Mouse (Mus musculus) hindbrain, embryonic 15.5 days (tissue): ENCODE measurements around the gene Olfr142. TPM values are rescaled to one million over a fixed set of nuclear protein-coding genes. Genes with fewer than 3 reads are reported as not detected.
"Not testable (repeated sequence)": the region's sequence is repeated elsewhere in the genome, so short reads cannot be mapped to it uniquely, and the experiment has no call there.

ENCODE experiments used
- ATAC-seq: fragments of 200-750 bp; cut with Nextera tagmentation; 2 replicates; pipeline ENCODE4 v1.8.0; 2017; ENCODE audit warnings: low read depth, moderate number of reproducible peaks, moderate TSS enrichment; ENCODE audit not compliant: low FRiP score
- H3K27ac ChIP-seq: fragments of 300-500 bp; sonication (generic); replicated peaks from 2 replicates; pipeline ENCODE4 v1.5.1; 2015; ENCODE audit warnings: mild to moderate bottlenecking, inconsistent platforms
- H3K27me3 ChIP-seq: fragments of 300-500 bp; sonication (generic); 2 replicates; pipeline ENCODE4 v1.6.1; 2015; ENCODE audit warnings: control low read depth, inconsistent platforms
- H3K36me3 ChIP-seq: fragments of 300-500 bp; sonication (generic); 2 replicates; pipeline ENCODE4 v1.6.1; 2015; ENCODE audit warnings: control low read depth, inconsistent platforms
- H3K4me1 ChIP-seq: fragments of 300-500 bp; sonication (generic); replicated peaks from 2 replicates; pipeline ENCODE4 v1.6.1; 2015; ENCODE audit warnings: control low read depth, inconsistent platforms
- H3K4me2 ChIP-seq: fragments of 300-500 bp; sonication (generic); 2 replicates; pipeline ENCODE4 v1.6.1; 2015; ENCODE audit warnings: moderate library complexity, mild to moderate bottlenecking, inconsistent platforms
- H3K4me3 ChIP-seq: fragments of 300-500 bp; sonication (generic); 2 replicates; pipeline ENCODE4 v1.5.1; 2015; ENCODE audit warnings: mild to moderate bottlenecking, inconsistent platforms
- H3K9ac ChIP-seq: fragments of 300-500 bp; sonication (generic); 2 replicates; pipeline ENCODE4 v1.6.1; 2015; ENCODE audit warnings: inconsistent platforms
- H3K9me3 ChIP-seq: fragments of 300-500 bp; sonication (generic); 2 replicates; pipeline ENCODE4 v1.6.1; 2016; ENCODE audit warnings: control low read depth, inconsistent platforms
- WGBS: fragments of 180-500 bp; shearing (Covaris S2); methylation state at CpG from one replicate; pipeline ENCODE4 v1.1.7; 2015; 5-methylcytosine and 5-hydroxymethylcytosine counted together
- polyA plus RNA-seq: library from polyadenylated mRNA; unstranded; fragments of >200 nt; fragmentation: Nextera tagmentation; extraction: Ambion mirVana; gene quantifications from 2 replicates; pipeline ENCODE4 v1.2.1, GENCODE M21; 2015

The Olfr142 gene
- polyA plus RNA-seq: not detected in 2 replicates

GRCm38 (mm10) chr2:90257492-90257891 lies at the start of gene Olfr142:
Gene Olfr142, minus strand, starts transcription at chr2:90257592.
- Histone ChIP-seq H3K9me3 (no peaks in the 10 kb centered on the region), H3K27ac (no peak within 1 kb of the TSS), H3K4me3 (no peak within 1 kb of the TSS), H3K27me3 (no peaks in the 10 kb centered on the region), H3K36me3 (no peaks in the 10 kb centered on the region), H3K4me2 (no peak within 1 kb of the TSS), H3K4me1 (no peaks in the 10 kb centered on the region), H3K9ac (no peak within 1 kb of the TSS)
- 92% methylated on average over 4 of the region's 4 CpGs for WGBS
- ATAC-seq: no peak

- ATAC-seq: no peak
- Histone ChIP-seq H3K36me3 (no peaks in the 10 kb centered on the region), H3K4me3 (no peak within 1 kb of the TSS), H3K27ac (no peak within 1 kb of the TSS), H3K4me1 (no peaks in the 10 kb centered on the region), H3K4me2 (no peak within 1 kb of the TSS), H3K9me3 (no peaks in the 10 kb centered on the region), H3K9ac (no peak within 1 kb of the TSS), H3K27me3 (no peaks in the 10 kb centered on the region)
- WGBS: 85% methylated on average over 6 of the region's 6 CpGs
Measured at GRCm38 (mm10) chr2:90292741-90293140, 35.3 kb upstream of the Olfr142 start, which contains the start of gene Olfr1272. Gene Olfr1272, minus strand, starts transcription at chr2:90292841.

GRCm38 (mm10) chr2:90270932-90271331 lies 13.5 kb upstream of the Olfr142 start, which contains the start of gene Olfr1271:
Gene Olfr1271, minus strand, starts transcription at chr2:90271032.
- no peaks in the 10 kb centered on the region for H3K36me3 ChIP-seq
- H3K9me3 ChIP-seq: no peaks in the 10 kb centered on the region
- no peak within 1 kb of the TSS for H3K4me2 ChIP-seq
- H3K9ac ChIP-seq: no peak within 1 kb of the TSS
- no peak for ATAC-seq
- H3K4me3 ChIP-seq: no peak within 1 kb of the TSS
- no peaks in the 10 kb centered on the region for H3K4me1 ChIP-seq
- H3K27ac ChIP-seq: no peak within 1 kb of the TSS
- 93% methylated on average over 2 of the region's 2 CpGs for WGBS
- H3K27me3 ChIP-seq: no peaks in the 10 kb centered on the region

GRCm38 (mm10) chr2:90224393-90224792 lies 33.0 kb downstream of the Olfr142 start, which contains the start of gene Olfr1506:
Gene Olfr1506, minus strand, starts transcription at chr2:90224493.
- no CpG with 5 or more reads among the region's 6 CpGs for WGBS
- not testable (repeated sequence) for H3K9ac ChIP-seq, H3K4me2 ChIP-seq, H3K4me1 ChIP-seq, ATAC-seq, H3K27me3 ChIP-seq, H3K27ac ChIP-seq, H3K4me3 ChIP-seq, H3K36me3 ChIP-seq, H3K9me3 ChIP-seq

Other genes with a start within 250 kb of the Olfr142 start
- gene Olfr1263, start 245.5 kb downstream of the Olfr142 start, polyA plus RNA-seq: not detected in 2 replicates
- not detected in 2 replicates for gene Olfr1264, start 232.0 kb downstream of the Olfr142 start, polyA plus RNA-seq
- gene Olfr1265, start 222.3 kb downstream of the Olfr142 start, polyA plus RNA-seq: not detected in 2 replicates
- not detected in 2 replicates for gene Olfr140, start 194.0 kb downstream of the Olfr142 start, polyA plus RNA-seq
- not detected in 2 replicates for gene Olfr1269, start 136.2 kb downstream of the Olfr142 start, polyA plus RNA-seq
- not detected in 2 replicates for gene Olfr32, start 115.3 kb downstream of the Olfr142 start, polyA plus RNA-seq
- not detected in 2 replicates for gene Olfr1270, start 104.5 kb downstream of the Olfr142 start, polyA plus RNA-seq
- gene Olfr1506, start 33.1 kb downstream of the Olfr142 start, polyA plus RNA-seq: not detected in 2 replicates
- gene Olfr1271, start 13.4 kb upstream of the Olfr142 start, polyA plus RNA-seq: not detected in 2 replicates
- gene Olfr1272, start 35.2 kb upstream of the Olfr142 start, polyA plus RNA-seq: not detected in 2 replicates
- not detected in 2 replicates for gene Gm13769, start 64.6 kb upstream of the Olfr142 start, polyA plus RNA-seq
- gene Olfr1274-ps, start 141.1 kb upstream of the Olfr142 start, polyA plus RNA-seq: not detected in 2 replicates